Mouse (Mus musculus) naive thymus-derived CD4-positive, alpha-beta T cell, adult 2 months (primary cell): ENCODE measurements at regions not wholly inside any gene's neighbourhood (a gene's known extent, or its start where the extent isn't known, plus 50 kb on each side); places are given as distances from the start of the nearest gene placed in this dataset.

Experiments used
- DNase-seq: peaks from one replicate; pipeline ENCODE4 v3.0.0-alpha.2; 2011; ENCODE audit warnings: low read depth

- DNase-seq, result no peak
Measured at GRCm38 (mm10) chr10:92625781-92626180, 96.4 kb downstream of the Nedd1 start.

- no peak for DNase-seq
Measured at GRCm38 (mm10) chr10:92615684-92616379, 106.4 kb downstream of the Nedd1 start.

GRCm38 (mm10) chr10:92614341-92614740 lies 107.9 kb downstream of the Nedd1 start:
- no peak for DNase-seq

GRCm38 (mm10) chr10:92611060-92611459 lies 111.2 kb downstream of the Nedd1 start:
- DNase-seq, result no peak

GRCm38 (mm10) chr10:92606761-92607160 lies 115.5 kb downstream of the Nedd1 start:
- DNase-seq, result no peak

- DNase-seq, result no peak
Measured at GRCm38 (mm10) chr10:92605646-92606045, 116.6 kb downstream of the Nedd1 start.

- no peak for DNase-seq
Measured at GRCm38 (mm10) chr10:92600116-92600515, 122.1 kb downstream of the Nedd1 start.

GRCm38 (mm10) chr10:92595496-92596355 lies 126.5 kb downstream of the Nedd1 start:
- DNase-seq, result no peak

- DNase-seq, result no peak
Measured at GRCm38 (mm10) chr10:92593947-92594460, 128.2 kb downstream of the Nedd1 start.

GRCm38 (mm10) chr10:92578872-92579271 lies 143.3 kb downstream of the Nedd1 start:
- DNase-seq, result no peak

- no peak for DNase-seq
Measured at GRCm38 (mm10) chr10:92570496-92570895, 151.7 kb downstream of the Nedd1 start.

- DNase-seq, result no peak
Measured at GRCm38 (mm10) chr10:92557463-92557862, 164.8 kb downstream of the Nedd1 start.

GRCm38 (mm10) chr10:92556526-92557422 lies 165.4 kb downstream of the Nedd1 start:
- no peak for DNase-seq

GRCm38 (mm10) chr10:92555727-92556525 lies 166.3 kb downstream of the Nedd1 start:
- DNase-seq, result no peak

GRCm38 (mm10) chr10:92553966-92554365 lies 168.3 kb downstream of the Nedd1 start:
- DNase-seq, result no peak

- DNase-seq, result no peak
Measured at GRCm38 (mm10) chr10:92548875-92549586, 173.2 kb downstream of the Nedd1 start.

GRCm38 (mm10) chr10:92538433-92538832 lies 183.8 kb downstream of the Nedd1 start:
- DNase-seq, result no peak

- no peak for DNase-seq
Measured at GRCm38 (mm10) chr10:92516886-92517285, 205.3 kb downstream of the Nedd1 start.

GRCm38 (mm10) chr10:92511769-92512168 lies 210.5 kb downstream of the Nedd1 start:
- DNase-seq, result no peak

GRCm38 (mm10) chr10:92510677-92511076 lies 211.5 kb downstream of the Nedd1 start:
- no peak for DNase-seq

GRCm38 (mm10) chr10:92504271-92504670 lies 217.9 kb downstream of the Nedd1 start:
- no peak for DNase-seq
